Mouse (Mus musculus) midbrain, embryonic 10.5 days (tissue): Measurements from ENCODE around the gene Pnpla6. TPM values are rescaled to one million over a fixed set of nuclear protein-coding genes. Genes with fewer than 3 reads are reported as not detected.

Experiments
- DNase-seq: peaks from one replicate; pipeline ENCODE4 v3.0.0-alpha.2; 2017; ENCODE audit warnings: low spot score
- H3K27ac ChIP-seq: fragments of 300-500 bp; sonication (generic); replicated peaks from 2 replicates; pipeline ENCODE4 v1.5.1; 2016; ENCODE audit warnings: mild to moderate bottlenecking
- H3K27me3 ChIP-seq: fragments of 300-500 bp; sonication (generic); 2 replicates; pipeline ENCODE4 v1.6.1; 2016; ENCODE audit warnings: low read depth, mild to moderate bottlenecking; ENCODE audit not compliant: poor library complexity, severe bottlenecking
- H3K36me3 ChIP-seq: fragments of 300-500 bp; sonication (generic); 2 replicates; pipeline ENCODE4 v1.6.1; 2016; ENCODE audit warnings: mild to moderate bottlenecking, moderate library complexity
- H3K4me1 ChIP-seq: fragments of 300-500 bp; sonication (generic); 2 replicates; pipeline ENCODE4 v1.6.1; 2016
- H3K4me3 ChIP-seq: fragments of 300-500 bp; sonication (generic); 2 replicates; pipeline ENCODE4 v1.5.1; 2016; ENCODE audit warnings: mild to moderate bottlenecking, moderate library complexity
- H3K9me3 ChIP-seq: fragments of 300-500 bp; sonication (generic); replicated peaks from 2 replicates; pipeline ENCODE4 v1.6.1; 2016; ENCODE audit warnings: mild to moderate bottlenecking
- WGBS: fragments of 180-500 bp; shearing (Covaris S2); methylation state at CpG from one replicate; pipeline ENCODE4 v1.1.7; 2016; 5-methylcytosine and 5-hydroxymethylcytosine counted together
- polyA plus RNA-seq: library from polyadenylated mRNA; unstranded; fragments of >200 nt; fragmentation: Nextera tagmentation; extraction: Ambion mirVana; gene quantifications from 2 replicates; pipeline ENCODE4 v1.2.1, GENCODE M21; 2016

Gene Pnpla6
- polyA plus RNA-seq, 1 experiment from 2014 or later, result 20.0 TPM

- DNase-seq, result peak; percentile 89
- H3K9me3 ChIP-seq, result no peaks in the 10 kb centered on the region
- H3K4me3 ChIP-seq, result peak overlapping the region; percentile 65
- WGBS, result 2% methylated on average over 36 of the region's 36 CpGs
- no peaks in the 10 kb centered on the region for H3K27me3 ChIP-seq
- peak overlapping the region; percentile 78 for H3K27ac ChIP-seq
- H3K36me3 ChIP-seq, result peaks cover 31% of the 10 kb centered on the region
- H3K4me1 ChIP-seq, result peaks cover 23% of the 10 kb centered on the region
Measured at GRCm38 (mm10) chr8:3516450-3517116, 1.4 kb downstream of the Pnpla6 start.

- no peak for DNase-seq
- H3K27ac ChIP-seq, result peak overlapping the region; percentile 78
- 11% methylated on average over 16 of the region's 16 CpGs for WGBS
Measured at GRCm38 (mm10) chr8:3517117-3517495, 1.9 kb downstream of the Pnpla6 start.

GRCm38 (mm10) chr8:3522007-3522697 is 7.0 kb downstream of the Pnpla6 start:
- no peak for DNase-seq
- Histone ChIP-seq H3K4me3 (no peak overlapping the region), H3K27me3 (no peaks in the 10 kb centered on the region), H3K4me1 (peaks cover 2% of the 10 kb centered on the region), H3K36me3 (peaks cover 40% of the 10 kb centered on the region), H3K9me3 (no peaks in the 10 kb centered on the region), H3K27ac (no peak overlapping the region)
- WGBS, result 90% methylated on average over 13 of the region's 13 CpGs

More at GRCm38 (mm10) chr8:3517117-3517495, 1.9 kb downstream of the Pnpla6 start:
- peak overlapping the region; percentile 65 for H3K4me3 ChIP-seq
- H3K9me3 ChIP-seq, result no peaks in the 10 kb centered on the region
- peaks cover 23% of the 10 kb centered on the region for H3K4me1 ChIP-seq
- peaks cover 31% of the 10 kb centered on the region for H3K36me3 ChIP-seq
- H3K27me3 ChIP-seq, result no peaks in the 10 kb centered on the region

- WGBS, result 92% methylated on average over 5 of the region's 5 CpGs
- H3K4me3 ChIP-seq, result no peak overlapping the region
- H3K36me3 ChIP-seq, result peaks cover 31% of the 10 kb centered on the region
Measured at GRCm38 (mm10) chr8:3530816-3531215, 15.6 kb downstream of the Pnpla6 start.

GRCm38 (mm10) chr8:3531936-3532335 is 16.8 kb downstream of the Pnpla6 start:
- H3K4me1 ChIP-seq, result no peaks in the 10 kb centered on the region
- H3K27me3 ChIP-seq, result no peaks in the 10 kb centered on the region
- no peak for DNase-seq
- no peak overlapping the region for H3K4me3 ChIP-seq
- 93% methylated on average over 18 of the region's 18 CpGs for WGBS
- no peaks in the 10 kb centered on the region for H3K9me3 ChIP-seq
- H3K36me3 ChIP-seq, result peaks cover 34% of the 10 kb centered on the region
- H3K27ac ChIP-seq, result no peak overlapping the region

More at GRCm38 (mm10) chr8:3530816-3531215, 15.6 kb downstream of the Pnpla6 start:
- Histone ChIP-seq H3K27me3 (no peaks in the 10 kb centered on the region), H3K4me1 (no peaks in the 10 kb centered on the region), H3K27ac (no peak overlapping the region), H3K9me3 (no peaks in the 10 kb centered on the region)
- DNase-seq, result no peak

GRCm38 (mm10) chr8:3536053-3536841 is 21.1 kb downstream of the Pnpla6 start:
- Histone ChIP-seq H3K27ac (no peak overlapping the region), H3K27me3 (no peaks in the 10 kb centered on the region), H3K9me3 (no peaks in the 10 kb centered on the region), H3K4me1 (no peaks in the 10 kb centered on the region), H3K4me3 (no peak overlapping the region), H3K36me3 (peaks cover 64% of the 10 kb centered on the region)
- no peak for DNase-seq
- WGBS, result 60% methylated on average over 15 of the region's 15 CpGs

GRCm38 (mm10) chr8:3536940-3537339 is 21.8 kb downstream of the Pnpla6 start:
- Histone ChIP-seq H3K4me3 (no peak overlapping the region), H3K27me3 (no peaks in the 10 kb centered on the region), H3K36me3 (peaks cover 63% of the 10 kb centered on the region), H3K4me1 (no peaks in the 10 kb centered on the region), H3K9me3 (no peaks in the 10 kb centered on the region), H3K27ac (no peak overlapping the region)
- 96% methylated on average over 9 of the region's 9 CpGs for WGBS
- no peak for DNase-seq

GRCm38 (mm10) chr8:3537666-3538065 is 22.5 kb downstream of the Pnpla6 start:
- H3K9me3 ChIP-seq, result no peaks in the 10 kb centered on the region
- peaks cover 64% of the 10 kb centered on the region for H3K36me3 ChIP-seq
- no peak for DNase-seq
- no peak overlapping the region for H3K4me3 ChIP-seq
- H3K27me3 ChIP-seq, result no peaks in the 10 kb centered on the region
- H3K27ac ChIP-seq, result no peak overlapping the region
- 94% methylated on average over 26 of the region's 26 CpGs for whole genome bisulfite sequencing
- H3K4me1 ChIP-seq, result no peaks in the 10 kb centered on the region

GRCm38 (mm10) chr8:3539146-3539545 is 24.0 kb downstream of the Pnpla6 start:
- Histone ChIP-seq H3K27ac (no peak overlapping the region), H3K4me1 (no peaks in the 10 kb centered on the region), H3K9me3 (no peaks in the 10 kb centered on the region), H3K4me3 (no peak overlapping the region), H3K27me3 (no peaks in the 10 kb centered on the region), H3K36me3 (peaks cover 79% of the 10 kb centered on the region)
- no peak for DNase-seq
- 87% methylated on average over 7 of the region's 7 CpGs for WGBS

- no peaks in the 10 kb centered on the region for H3K27me3 ChIP-seq
- no peak for DNase-seq
- H3K4me1 ChIP-seq, result no peaks in the 10 kb centered on the region
- no peak overlapping the region for H3K27ac ChIP-seq
- WGBS, result 91% methylated on average over 4 of the region's 4 CpGs
- no peak overlapping the region for H3K4me3 ChIP-seq
- H3K36me3 ChIP-seq, result peaks cover 88% of the 10 kb centered on the region
- no peaks in the 10 kb centered on the region; the same call in 1 of the 2 replicates for H3K9me3 ChIP-seq
Measured at GRCm38 (mm10) chr8:3540076-3540475, 24.9 kb downstream of the Pnpla6 start.

GRCm38 (mm10) chr8:3546511-3546910 is 31.3 kb downstream of the Pnpla6 start:
- Histone ChIP-seq H3K4me3 (no peak overlapping the region), H3K9me3 (no peaks in the 10 kb centered on the region; the same call in 1 of the 2 replicates), H3K27me3 (no peaks in the 10 kb centered on the region), H3K27ac (no peak overlapping the region), H3K36me3 (peaks cover 32% of the 10 kb centered on the region), H3K4me1 (no peaks in the 10 kb centered on the region)
- 83% methylated on average over 2 of the region's 2 CpGs for WGBS
- DNase-seq, result no peak

GRCm38 (mm10) chr8:3552240-3552639 is 37.1 kb downstream of the Pnpla6 start:
- H3K4me1 ChIP-seq, result no peaks in the 10 kb centered on the region
- no peak overlapping the region for H3K27ac ChIP-seq
- no peak overlapping the region for H3K4me3 ChIP-seq
- no peak for DNase-seq
- no peaks in the 10 kb centered on the region for H3K27me3 ChIP-seq
- WGBS, result 89% methylated on average over 1 of the region's 1 CpGs
- H3K36me3 ChIP-seq, result no peaks in the 10 kb centered on the region
- H3K9me3 ChIP-seq, result no peaks in the 10 kb centered on the region
